Mouse (Mus musculus) megakaryocyte, embryonic 14.5 days (primary cell): ENCODE measurements around the gene Tspan32.

Source experiments
- FLI1 ChIP-seq: IDR thresholded peaks from 2 replicates; pipeline ENCODE4 v1.6.1; 2012; ENCODE audit warnings: low read length, inconsistent platforms, mixed read lengths
- GATA1 ChIP-seq: IDR thresholded peaks from 3 replicates; pipeline ENCODE4 v1.6.1; 2012; ENCODE audit warnings: mixed read lengths, low read length, inconsistent platforms, borderline replicate concordance

- TF ChIP-seq GATA1 (no peak), FLI1 (no peak)
These were observed 57.9 kb downstream of the Tspan32 start for GRCm38 (mm10) chr7:143062704-143063103.
